Mouse (Mus musculus): Measurements from ENCODE around the gene Plin2.

GRCm38 (mm10) chr4:86686009-86686366 is 16.1 kb upstream of the Plin2 start:
- TF ChIP-seq POLR2A (IDR thresholded peaks at IDR 0.05; ENCODE audit: insufficient read depth, low read length) (no peak), CTCF (IDR thresholded peaks at IDR 0.05; ENCODE audit: low read depth, low read length) (no peak), EP300 (IDR thresholded peaks at IDR 0.05; ENCODE audit: insufficient read depth, low read depth, low read length) (no peak)
